Mouse (Mus musculus) lung, embryonic 14.5 days (tissue): Measurements from ENCODE around the gene Celf2. TPM values are rescaled to one million over a fixed set of nuclear protein-coding genes. Genes with fewer than 3 reads are reported as not detected.
A peak's percentile ranks its signal among the peaks of the same experiment; 100 is the strongest.
"Not testable (repeated sequence)": the region's sequence is repeated elsewhere in the genome, so short reads cannot be mapped to it uniquely, and the experiment has no call there.

Experiments
- ATAC-seq: fragments of 200-750 bp; cut with Nextera tagmentation; 2 replicates; pipeline ENCODE4 v1.8.0; 2017; ENCODE audit warnings: mild to moderate bottlenecking, moderate TSS enrichment, moderate library complexity; ENCODE audit not compliant: insufficient read depth
- DNase-seq: peaks from one replicate; pipeline ENCODE4 v3.0.0-alpha.2; 2015
- H3K27ac ChIP-seq: fragments of 300-500 bp; sonication (generic); 2 replicates; pipeline ENCODE4 v1.5.1; 2014; ENCODE audit warnings: low read depth, mild to moderate bottlenecking, moderate library complexity
- H3K27me3 ChIP-seq: fragments of 300-500 bp; sonication (generic); 2 replicates; pipeline ENCODE4 v1.6.1; 2014; ENCODE audit warnings: low read length, control low read depth; ENCODE audit not compliant: insufficient read depth
- H3K36me3 ChIP-seq: fragments of 300-500 bp; sonication (generic); 2 replicates; pipeline ENCODE4 v1.6.1; 2014; ENCODE audit warnings: control low read depth; ENCODE audit not compliant: insufficient read depth
- H3K4me1 ChIP-seq: fragments of 300-500 bp; sonication (generic); 2 replicates; pipeline ENCODE4 v1.6.1; 2014; ENCODE audit warnings: antibody characterized with exemption, control low read depth; ENCODE audit not compliant: insufficient read depth
- H3K4me2 ChIP-seq: fragments of 300-500 bp; sonication (generic); 2 replicates; pipeline ENCODE4 v1.6.1; 2014; ENCODE audit warnings: mild to moderate bottlenecking
- H3K4me3 ChIP-seq: fragments of 300-500 bp; sonication (generic); 2 replicates; pipeline ENCODE4 v1.5.1; 2014; ENCODE audit warnings: low read depth, low read length
- H3K9ac ChIP-seq: fragments of 300-500 bp; sonication (generic); 2 replicates; pipeline ENCODE4 v1.6.1; 2014
- H3K9me3 ChIP-seq: fragments of 300-500 bp; sonication (generic); 2 replicates; pipeline ENCODE4 v1.6.1; 2016; ENCODE audit warnings: low read depth, low read length, control low read depth
- CTCF ChIP-seq: IDR thresholded peaks from 2 replicates; pipeline ENCODE4 v1.5.1; 2016; ENCODE audit warnings: antibody characterized with exemption, low read depth
- WGBS: fragments of 180-500 bp; shearing (Covaris S2); extraction: QIAGEN DNeasy Blood & Tissue Kit; methylation state at CpG from one replicate; pipeline ENCODE4 v1.1.7; 2014; 5-methylcytosine and 5-hydroxymethylcytosine counted together
- polyA plus RNA-seq: library from polyadenylated mRNA; unstranded; fragments of >200 nt; fragmentation: Nextera tagmentation; extraction: Ambion mirVana; gene quantifications from 2 replicates; pipeline ENCODE4 v1.2.1, GENCODE M21; 2014

Gene Celf2
- polyA plus RNA-seq, 1 experiment from 2014 or later: 92.3 TPM

DNA sequence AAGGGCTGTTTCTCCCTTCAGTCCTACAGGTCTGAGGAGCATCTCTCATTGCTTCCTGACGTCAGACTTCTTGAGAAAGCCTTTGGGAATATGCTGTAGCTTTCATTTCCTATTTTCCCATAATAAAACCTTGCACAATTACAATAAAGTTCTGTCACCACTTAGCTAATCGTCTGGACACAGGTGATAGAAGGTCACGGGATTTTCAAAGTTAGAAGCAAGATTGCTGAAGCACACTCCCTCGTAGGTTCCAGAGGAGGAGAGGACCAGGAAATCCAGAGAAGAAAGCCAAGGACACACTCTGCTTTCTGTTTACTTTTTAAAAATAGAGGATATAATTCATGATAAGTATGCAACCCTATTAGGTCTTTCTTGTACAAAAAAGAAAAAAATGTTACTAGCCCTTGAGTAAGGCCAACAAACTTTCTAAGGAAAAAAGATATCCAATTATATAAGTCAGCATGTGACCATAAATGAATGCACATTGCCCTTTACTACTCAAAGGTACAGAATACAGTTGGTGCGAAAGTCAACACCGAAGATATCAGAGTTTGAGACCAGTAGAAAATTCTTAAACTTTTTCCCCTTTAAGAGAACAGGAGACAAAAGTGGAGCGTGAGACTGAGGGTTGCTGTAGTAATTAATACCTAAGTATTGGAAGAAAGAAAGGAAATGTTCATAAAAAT, 924.2 kb downstream of the Celf2 start:
- ATAC-seq: no peak
- DNase-seq: no peak
- no peaks in the 10 kb centered on the region for H3K9me3 ChIP-seq
- no peaks in the 10 kb centered on the region for H3K27me3 ChIP-seq
- no peak overlapping the region for H3K4me3 ChIP-seq
- no peak overlapping the region for H3K9ac ChIP-seq
- no peaks in the 10 kb centered on the region for H3K4me1 ChIP-seq
- 0 out of 2 replicates have a peak, but pooled peaks cover 4% of the 10 kb centered on the region for H3K36me3 ChIP-seq
- 74% methylated on average over 7 of the region's 7 CpGs for WGBS
- no peak overlapping the region for H3K4me2 ChIP-seq
- no peak overlapping the region for H3K27ac ChIP-seq
- no peak for TF ChIP-seq CTCF

- Histone ChIP-seq H3K4me1 (no peaks in the 10 kb centered on the region), H3K4me3 (no peak overlapping the region), H3K36me3 (0 out of 2 replicates have a peak, but pooled peaks cover 4% of the 10 kb centered on the region), H3K9ac (no peak overlapping the region), H3K27ac (no peak overlapping the region), H3K4me2 (no peak overlapping the region), H3K9me3 (no peaks in the 10 kb centered on the region), H3K27me3 (no peaks in the 10 kb centered on the region)
- ATAC-seq: no peak
- no peak for TF ChIP-seq CTCF
- DNase-seq: no peak
Measured at GRCm38 (mm10) chr2:6582711-6583110, 926.7 kb downstream of the Celf2 start.

DNA sequence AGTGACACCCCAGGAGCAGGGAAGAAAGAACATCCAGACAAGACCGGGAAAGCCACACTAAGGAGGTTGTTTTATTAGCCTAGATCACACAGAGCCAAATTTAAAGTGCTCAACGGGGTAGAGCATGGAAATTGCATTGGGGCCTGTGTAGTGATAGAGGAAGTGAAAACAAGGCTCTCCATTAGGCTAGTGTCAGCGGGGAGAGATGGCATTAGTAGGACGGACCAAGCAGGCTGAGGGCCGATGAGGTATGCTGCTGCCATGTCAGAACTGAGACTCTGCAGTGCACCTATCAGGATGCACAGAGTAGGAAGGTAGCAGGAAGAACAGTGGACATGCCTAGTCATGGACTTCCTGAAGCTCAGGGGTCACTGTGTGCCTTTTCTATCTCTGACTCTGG, 929.3 kb downstream of the Celf2 start:
- DNase-seq (no peak), ATAC-seq (no peak)
- TF ChIP-seq CTCF: no peak
- 70% methylated on average over 5 of the region's 5 CpGs for WGBS
- H3K27ac ChIP-seq: no peak overlapping the region
- no peak overlapping the region for H3K4me2 ChIP-seq
- H3K4me3 ChIP-seq: no peak overlapping the region
- no peak overlapping the region for H3K9ac ChIP-seq
- 0 out of 2 replicates have a peak, but pooled peaks cover 2% of the 10 kb centered on the region for H3K36me3 ChIP-seq
- H3K9me3 ChIP-seq: no peaks in the 10 kb centered on the region
- H3K27me3 ChIP-seq: no peaks in the 10 kb centered on the region
- H3K4me1 ChIP-seq: no peaks in the 10 kb centered on the region

DNA sequence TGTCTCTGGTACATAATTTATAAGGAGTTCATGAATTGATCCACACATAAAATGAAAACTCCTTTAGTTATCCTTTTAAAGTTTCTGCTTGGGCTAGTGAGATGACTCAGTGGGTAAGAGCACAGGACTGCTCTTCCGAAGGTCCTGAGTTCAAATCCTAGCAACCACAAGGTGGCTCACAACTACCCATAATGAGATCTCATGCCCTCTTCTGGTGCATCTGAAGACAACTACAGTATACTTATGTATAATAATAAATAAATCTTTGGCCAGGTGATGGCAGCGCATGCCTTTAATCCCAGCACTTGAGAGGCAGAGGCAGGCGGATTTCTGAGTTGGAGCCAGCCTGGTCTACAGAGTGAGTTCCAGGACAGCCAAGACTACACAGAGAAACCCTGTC, 934.0 kb downstream of the Celf2 start:
- not testable (repeated sequence) for H3K4me1 ChIP-seq, H3K4me2 ChIP-seq, H3K9ac ChIP-seq, H3K36me3 ChIP-seq, H3K27me3 ChIP-seq, DNase-seq, H3K4me3 ChIP-seq, H3K27ac ChIP-seq, H3K9me3 ChIP-seq, ATAC-seq
- 94% methylated on average over 3 of the region's 3 CpGs for WGBS
- peak; percentile 8; the same call in 1 of the 2 replicates for TF ChIP-seq CTCF

DNA sequence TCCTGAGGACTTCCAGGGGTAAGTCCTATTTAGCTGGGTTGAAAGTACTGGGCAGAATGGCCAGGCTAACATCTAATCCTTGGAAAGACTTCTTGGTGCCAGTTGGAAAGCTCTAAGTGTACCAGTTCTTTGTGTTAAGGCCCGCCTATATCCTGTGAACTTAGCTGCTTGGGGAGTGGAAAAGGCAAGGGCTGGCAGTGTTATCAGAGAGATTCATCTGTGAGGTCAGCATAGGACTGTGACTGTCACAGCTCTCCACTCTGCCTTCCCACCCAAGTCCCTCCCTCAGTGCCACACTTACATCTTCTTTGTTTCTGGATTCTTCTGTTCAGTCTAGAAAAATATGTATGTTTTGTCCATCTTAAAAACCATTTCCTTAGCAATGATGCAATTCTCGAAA, 935.7 kb downstream of the Celf2 start:
- Histone ChIP-seq H3K4me1 (no peaks in the 10 kb centered on the region), H3K27me3 (no peaks in the 10 kb centered on the region), H3K9me3 (no peaks in the 10 kb centered on the region), H3K27ac (no peak overlapping the region), H3K36me3 (no peaks in the 10 kb centered on the region), H3K9ac (no peak overlapping the region), H3K4me2 (no peak overlapping the region), H3K4me3 (no peak overlapping the region)
- TF ChIP-seq CTCF: no peak
- ATAC-seq (no peak), DNase-seq (no peak)
- WGBS: 76% methylated on average over 2 of the region's 2 CpGs

DNA sequence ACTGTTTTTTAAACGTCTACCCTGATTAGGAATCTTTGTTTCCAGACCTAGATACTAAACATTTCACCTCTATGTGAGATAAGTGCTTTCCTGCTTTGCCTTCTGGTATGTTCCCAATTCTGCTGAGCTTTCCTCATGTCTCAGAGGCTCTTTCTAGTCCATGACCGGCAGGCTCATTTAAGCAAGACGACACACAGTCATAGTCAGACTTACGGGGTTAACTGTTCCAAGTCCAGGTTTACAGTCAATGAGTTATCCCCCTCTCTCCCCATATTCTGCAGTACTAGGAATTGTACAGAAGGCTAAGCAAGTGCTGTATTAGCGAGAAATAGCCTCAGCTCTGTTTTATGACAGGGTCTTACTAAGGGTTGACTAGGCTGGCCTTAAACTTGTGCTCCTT, 936.4 kb downstream of the Celf2 start:
- no peak for DNase-seq
- Histone ChIP-seq H3K36me3 (no peaks in the 10 kb centered on the region), H3K4me1 (no peaks in the 10 kb centered on the region), H3K4me2 (no peak overlapping the region), H3K27ac (no peak overlapping the region), H3K9me3 (no peaks in the 10 kb centered on the region), H3K4me3 (no peak overlapping the region), H3K27me3 (no peaks in the 10 kb centered on the region), H3K9ac (no peak overlapping the region)
- no peak for TF ChIP-seq CTCF
- no peak for ATAC-seq
- 77% methylated on average over 5 of the region's 5 CpGs for WGBS

- TF ChIP-seq CTCF: no peak
- H3K9me3 ChIP-seq: no peaks in the 10 kb centered on the region
- H3K9ac ChIP-seq: no peak overlapping the region
- no peaks in the 10 kb centered on the region for H3K27me3 ChIP-seq
- no peak for ATAC-seq
- 54% methylated on average over 1 of the region's 1 CpGs for WGBS
- H3K36me3 ChIP-seq: no peaks in the 10 kb centered on the region
- no peak overlapping the region for H3K4me3 ChIP-seq
- DNase-seq: peak; percentile 63
- H3K27ac ChIP-seq: no peak overlapping the region
- no peak overlapping the region for H3K4me2 ChIP-seq
- no peaks in the 10 kb centered on the region for H3K4me1 ChIP-seq
Measured at GRCm38 (mm10) chr2:6569040-6569542, 940.3 kb downstream of the Celf2 start.
